Mouse (Mus musculus) right cerebral cortex, postnatal 25 days (tissue): ENCODE measurements around the gene Fam185a.

Experiments used
- DNase-seq: peaks from one replicate; pipeline ENCODE4 v3.0.0; 2022

Gene Fam185a

GRCm38 (mm10) chr5:21434148-21434929, 9.6 kb downstream of the Fam185a start:
- no peak for DNase-seq

- DNase-seq, result no peak
Measured at GRCm38 (mm10) chr5:21436471-21436975, 11.8 kb downstream of the Fam185a start.

DNA sequence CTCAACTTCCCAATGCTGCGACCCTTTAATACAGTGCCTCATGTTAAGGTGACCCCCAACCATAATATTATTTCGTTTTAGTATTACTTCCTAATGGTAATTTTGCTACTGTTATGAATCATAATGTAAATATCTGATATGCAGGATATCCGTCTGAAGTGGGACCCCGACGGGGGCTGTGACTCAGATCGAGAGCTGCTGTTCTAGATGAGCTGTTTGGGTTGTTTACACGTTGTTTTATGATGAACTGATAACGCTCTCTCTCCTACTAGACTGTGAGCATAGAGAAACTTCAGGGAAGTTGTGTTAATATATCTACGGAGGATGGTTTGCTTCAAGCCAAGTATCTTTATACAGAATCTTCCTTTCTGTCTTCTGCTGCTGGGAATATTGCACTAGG, 13.7 kb downstream of the Fam185a start:
- no peak for DNase-seq

DNA sequence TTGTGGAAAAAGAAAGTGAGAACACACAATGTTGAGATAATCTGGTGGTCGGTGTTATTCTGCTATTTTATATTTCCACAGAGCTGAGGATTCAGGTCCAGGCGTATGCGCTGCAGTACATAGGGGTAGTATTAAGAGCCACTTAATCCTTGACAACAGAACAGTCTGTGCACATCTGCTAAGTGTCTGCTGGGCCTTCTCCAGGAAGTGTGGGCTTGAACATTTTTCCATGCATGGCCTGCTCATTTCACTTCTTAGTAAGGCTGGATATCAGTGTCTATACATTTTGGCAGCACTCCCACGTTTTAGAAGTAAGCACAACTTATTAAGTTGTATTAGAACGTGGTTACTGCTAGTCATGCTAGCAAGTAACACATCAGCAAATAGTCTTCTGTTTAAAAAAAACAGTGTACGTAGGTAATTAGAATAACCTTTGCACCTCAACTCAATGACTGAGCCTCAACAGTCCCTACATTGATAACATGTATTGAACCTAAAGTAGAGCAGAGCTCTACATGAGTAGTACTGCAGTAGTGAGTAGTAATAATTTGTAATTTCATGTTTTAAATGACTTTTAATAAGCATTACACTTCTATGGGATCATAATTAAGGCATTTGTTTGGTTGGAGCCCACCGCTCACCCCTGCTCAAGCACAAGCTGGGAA, 14.8 kb downstream of the Fam185a start:
- no peak for DNase-seq

GRCm38 (mm10) chr5:21440833-21441530, 16.2 kb downstream of the Fam185a start:
- no peak for DNase-seq

DNA sequence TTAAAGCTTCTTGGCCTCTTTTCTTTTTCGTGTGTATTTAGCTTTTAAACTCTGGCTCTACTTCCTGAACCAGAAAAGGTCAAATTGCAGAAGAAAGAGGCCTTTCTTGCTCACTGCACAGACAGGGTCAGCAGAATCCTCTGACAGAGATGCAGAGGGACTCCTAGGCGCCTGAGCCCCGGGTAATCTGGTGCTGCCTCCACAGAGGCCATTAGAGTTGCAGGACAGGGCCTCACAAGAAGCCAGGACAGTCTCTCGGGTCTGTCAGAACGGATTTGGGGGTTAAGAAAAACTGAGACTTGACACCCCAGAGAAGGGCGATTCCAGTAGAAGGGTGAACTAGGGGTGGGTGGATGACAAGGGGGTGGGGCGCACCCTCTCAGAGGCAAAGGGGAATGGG, 42.6 kb downstream of the Fam185a start:
- DNase-seq, result no peak

- no peak for DNase-seq
Measured at GRCm38 (mm10) chr5:21468100-21468499, 43.3 kb downstream of the Fam185a start.

GRCm38 (mm10) chr5:21478428-21478827, 53.7 kb downstream of the Fam185a start:
- no peak for DNase-seq

DNA sequence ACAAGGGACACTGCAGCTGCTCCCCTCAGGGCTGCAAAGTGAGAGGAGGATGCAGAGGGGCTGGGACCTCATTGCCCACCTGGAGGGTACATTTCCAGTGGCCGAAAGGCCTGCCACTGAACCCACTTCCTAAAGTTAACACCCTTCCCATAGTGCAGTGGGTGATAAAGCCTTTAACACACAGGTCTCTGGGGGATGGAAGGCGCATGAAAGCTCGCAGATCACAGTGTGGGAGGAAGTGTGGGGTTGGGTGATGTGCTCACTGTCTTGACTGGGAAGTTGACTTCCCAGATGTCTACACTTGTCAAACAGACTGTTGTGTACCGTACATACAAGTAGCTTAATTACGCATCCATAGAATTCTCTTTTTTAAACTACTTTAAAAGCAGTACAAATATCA, 55.0 kb downstream of the Fam185a start:
- DNase-seq, result no peak

- DNase-seq, result no peak
Measured at GRCm38 (mm10) chr5:21481521-21481920, 56.8 kb downstream of the Fam185a start.

GRCm38 (mm10) chr5:21482446-21483222, 57.9 kb downstream of the Fam185a start:
- DNase-seq, result no peak

DNA sequence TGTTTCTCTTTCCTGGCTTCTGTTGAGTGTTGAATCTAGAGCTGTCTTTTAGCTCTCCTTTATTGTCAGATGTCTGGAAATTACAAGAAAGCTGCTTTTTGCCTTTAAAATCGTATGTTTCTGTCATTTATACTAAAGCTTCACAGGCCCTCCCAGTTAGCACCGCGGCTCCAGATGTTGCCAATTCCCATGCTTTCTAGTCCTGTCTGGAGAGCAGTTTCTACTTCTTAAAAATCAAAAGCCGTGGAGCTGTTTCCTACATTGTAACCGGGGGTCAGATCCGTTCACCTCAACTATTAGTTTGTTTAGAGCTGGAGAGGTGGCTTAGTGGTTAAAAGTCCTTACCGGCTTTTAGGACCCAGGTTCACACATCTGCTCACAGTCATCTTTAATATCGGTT, 58.5 kb downstream of the Fam185a start:
- DNase-seq, result no peak

DNA sequence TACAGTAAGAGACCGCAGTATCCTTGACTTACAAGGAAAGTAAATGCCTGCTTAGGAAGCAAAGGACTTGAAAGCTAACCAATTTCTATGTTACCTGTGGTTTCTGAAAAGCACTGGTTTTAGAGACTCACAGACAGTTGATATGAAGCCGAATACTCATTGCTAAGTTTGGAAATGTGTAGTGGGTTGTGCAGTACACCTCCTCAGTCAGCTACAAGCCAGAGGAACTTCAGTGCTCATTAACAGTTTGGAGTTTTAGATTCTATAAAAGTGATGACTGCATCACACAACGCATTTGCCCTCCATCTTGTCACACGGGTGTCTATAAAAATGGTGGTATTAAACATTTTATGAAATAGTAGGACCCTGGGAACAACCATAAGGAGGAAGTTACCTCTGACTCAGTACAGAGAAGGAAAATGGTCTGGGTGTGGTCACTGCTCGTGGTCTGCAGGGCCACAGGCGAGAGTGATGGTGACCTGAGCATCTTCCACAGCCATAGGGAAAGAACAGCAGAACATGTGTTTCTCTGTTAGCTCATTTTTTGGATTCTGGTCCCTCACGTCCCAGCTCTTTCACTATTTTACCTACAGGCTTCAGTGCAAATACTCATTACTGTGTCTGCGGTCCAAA, 60.6 kb downstream of the Fam185a start:
- DNase-seq, result no peak

DNA sequence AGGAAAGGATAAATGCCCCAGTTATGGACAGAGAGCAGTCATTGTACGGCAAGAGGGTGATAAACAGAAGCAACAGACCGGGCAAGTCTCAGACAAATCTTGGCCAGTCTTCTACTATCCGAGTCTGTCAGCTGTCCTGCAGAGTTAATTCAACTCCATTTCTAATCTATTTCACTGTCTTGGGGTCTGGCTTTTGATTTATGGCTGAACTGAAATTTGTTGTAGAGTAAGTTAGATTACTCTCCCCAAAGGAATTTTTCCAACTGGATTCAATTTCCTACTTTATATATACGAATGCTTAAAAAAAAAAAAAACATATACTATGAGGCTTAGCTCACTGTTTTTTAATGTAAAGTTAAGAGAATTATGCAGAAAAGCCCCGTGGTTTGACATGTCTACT, 62.0 kb downstream of the Fam185a start:
- no peak for DNase-seq

DNA sequence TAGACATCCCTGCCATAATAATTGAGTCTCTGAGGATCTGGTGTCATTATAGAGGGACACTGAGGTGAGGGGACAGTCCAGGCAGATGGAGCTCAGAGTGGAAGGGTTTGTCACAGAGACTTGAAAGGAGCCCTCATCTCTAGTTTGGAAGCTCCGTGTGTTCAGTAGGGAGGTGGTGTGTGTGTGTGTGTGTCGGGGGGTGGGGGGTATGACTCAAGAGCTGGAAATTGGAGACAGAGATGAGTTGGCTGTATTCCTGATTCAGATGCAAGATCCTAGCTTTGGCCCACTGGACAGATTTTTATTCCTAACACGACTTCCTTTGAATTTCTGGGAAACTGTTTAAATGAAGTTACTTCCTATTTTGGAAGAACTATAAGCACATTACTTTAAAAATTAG, 62.5 kb downstream of the Fam185a start:
- DNase-seq, result no peak

GRCm38 (mm10) chr5:21487716-21488115, 63.0 kb downstream of the Fam185a start:
- no peak for DNase-seq

DNA sequence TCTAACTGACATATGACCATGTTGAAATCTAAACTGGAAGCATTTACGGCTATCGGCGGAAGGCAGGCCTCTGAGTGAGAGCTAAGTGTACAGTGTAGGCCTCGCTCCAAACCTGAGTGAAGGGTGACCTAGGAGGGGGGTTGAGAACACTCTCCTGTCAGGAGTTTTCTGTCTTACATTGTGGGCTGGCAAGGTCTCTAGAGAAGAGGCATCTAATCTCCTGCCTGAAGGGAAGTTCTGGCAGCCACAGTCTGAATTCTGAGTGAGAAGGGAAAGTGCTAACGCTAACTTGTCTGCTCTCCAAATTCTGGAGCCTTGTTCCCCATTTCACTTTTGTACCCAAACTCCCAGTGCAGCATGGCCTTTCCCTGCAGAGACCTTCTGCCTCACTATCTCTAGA, 63.7 kb downstream of the Fam185a start:
- DNase-seq, result no peak

DNA sequence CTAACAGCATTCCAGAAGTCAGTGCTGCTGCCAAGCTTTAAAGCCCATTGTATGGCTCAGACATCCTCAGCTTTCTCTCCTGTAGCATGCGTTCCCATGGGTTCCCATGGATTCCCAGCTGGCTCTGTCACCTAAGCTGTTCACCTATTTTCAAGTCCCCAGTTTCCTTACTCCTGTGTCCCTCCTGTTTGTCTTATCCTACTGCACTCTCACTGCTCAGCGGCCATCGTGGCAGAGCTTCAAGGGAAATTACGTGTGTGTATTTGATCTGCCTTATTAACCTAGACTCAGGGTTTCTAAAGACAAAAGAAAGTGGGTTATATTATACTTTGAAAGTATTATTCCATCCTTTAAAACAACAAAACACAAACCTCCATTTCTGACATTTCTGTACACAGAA, 64.4 kb downstream of the Fam185a start:
- no peak for DNase-seq

DNA sequence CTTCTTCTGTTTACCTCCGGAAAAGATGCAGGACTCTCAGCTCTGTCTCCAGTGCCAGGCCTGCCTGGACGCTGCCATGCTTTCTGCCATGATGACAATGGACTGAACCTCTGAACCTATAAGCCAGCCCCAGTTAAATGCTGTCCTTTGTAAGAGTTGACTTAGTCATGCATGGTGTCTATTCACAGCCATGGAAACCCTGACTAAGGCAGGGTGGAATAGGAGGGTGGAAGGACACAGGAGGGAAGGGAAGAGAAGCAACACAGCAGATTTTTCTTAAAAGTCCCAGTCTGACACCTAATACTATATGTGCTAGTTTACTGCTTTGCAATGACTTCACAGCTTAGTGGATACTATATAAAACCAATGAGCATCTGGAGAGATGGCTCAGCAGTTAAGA, 66.7 kb downstream of the Fam185a start:
- DNase-seq, result no peak

- no peak for DNase-seq
Measured at GRCm38 (mm10) chr5:21492213-21492612, 67.5 kb downstream of the Fam185a start.

- DNase-seq, result no peak
Measured at GRCm38 (mm10) chr5:21493294-21493999, 68.7 kb downstream of the Fam185a start.

DNA sequence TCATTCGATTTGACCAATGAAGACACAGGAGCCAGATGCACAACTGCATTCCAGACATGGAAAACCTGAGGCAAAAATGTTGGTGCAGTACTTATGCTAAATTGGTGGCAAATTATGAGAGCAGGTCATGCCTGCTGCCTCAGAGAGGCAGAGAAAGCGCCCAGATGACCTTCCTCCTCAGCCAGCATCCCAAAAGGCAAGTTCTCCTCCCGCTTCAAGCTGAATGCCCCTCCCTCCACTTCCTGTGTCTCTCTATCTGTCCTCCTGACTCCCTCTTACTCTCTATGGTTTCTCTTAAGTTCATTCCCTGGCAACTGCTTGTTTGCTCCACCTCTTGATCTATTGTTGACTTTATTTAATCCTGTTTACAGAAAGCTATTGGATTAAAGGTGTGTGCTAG, 70.0 kb downstream of the Fam185a start:
- no peak for DNase-seq
